Mouse (Mus musculus) cerebellum, adult 2 months (tissue): ENCODE measurements at regions not wholly inside any gene's neighbourhood (a gene's known extent, or its start where the extent isn't known, plus 50 kb on each side); places are given as distances from the start of the nearest gene placed in this dataset.

Experiments
- DNase-seq, 2 experiments: peaks; one replicate each; pipeline ENCODE4 v3.0.0; 2021
- H3K27ac ChIP-seq: fragments of 200-500 bp; 2 replicates; pipeline ENCODE4 v1.5.1; 2012; ENCODE audit warnings: low read length, control low read depth, inconsistent platforms; ENCODE audit not compliant: insufficient read depth
- H3K27me3 ChIP-seq: fragments of 200-500 bp; 2 replicates; pipeline ENCODE4 v1.6.1; 2012; ENCODE audit warnings: inconsistent platforms, mild to moderate bottlenecking, low read length, moderate library complexity; ENCODE audit not compliant: control insufficient read depth, insufficient read depth
- H3K4me1 ChIP-seq: fragments of 200-500 bp; 2 replicates; pipeline ENCODE4 v1.6.1; 2011; ENCODE audit warnings: low read length; ENCODE audit not compliant: control insufficient read depth, insufficient read depth
- H3K4me3 ChIP-seq: fragments of 200-500 bp; replicated peaks from 2 replicates; pipeline ENCODE3; 2011; ENCODE audit warnings: mild to moderate bottlenecking, low read depth, low read length, control low read depth; ENCODE audit not compliant: insufficient read depth
- CTCF ChIP-seq: fragments of 200-500 bp; IDR thresholded peaks from 2 replicates; pipeline ENCODE4 v1.5.1; 2011; ENCODE audit warnings: low read depth, mild to moderate bottlenecking, control low read depth, low read length, moderate library complexity, borderline replicate concordance; ENCODE audit not compliant: insufficient read depth
- POLR2A ChIP-seq: fragments of 200-500 bp; IDR thresholded peaks from 2 replicates; pipeline ENCODE4 v1.6.1; 2011; ENCODE audit warnings: low read length, control low read depth, borderline replicate concordance; ENCODE audit not compliant: insufficient read depth
- WGBS: fragments of 180-500 bp; shearing (Covaris S2); methylation state at CpG from one replicate; pipeline ENCODE4 v1.1.7; 2018; 5-methylcytosine and 5-hydroxymethylcytosine counted together

GRCm38 (mm10) chr17:84844950-84845349, 54.4 kb upstream of the Lrpprc start:
- DNase-seq = no peak
- no peak for TF ChIP-seq POLR2A
- TF ChIP-seq CTCF = no peak
- Histone ChIP-seq H3K4me1 (peaks cover 5% of the 10 kb centered on the region; the same call in 1 of the 2 replicates), H3K4me3 (no peak overlapping the region), H3K27ac (no peak overlapping the region), H3K27me3 (no peaks in the 10 kb centered on the region)
- 94% methylated on average over 13 of the region's 13 CpGs for WGBS

GRCm38 (mm10) chr17:84846141-84846540, 55.6 kb upstream of the Lrpprc start:
- TF ChIP-seq CTCF (no peak), POLR2A (no peak)
- no peaks in the 10 kb centered on the region for H3K27me3 ChIP-seq
- 89% methylated on average over 9 of the region's 9 CpGs for WGBS
- H3K27ac ChIP-seq = no peak overlapping the region
- DNase-seq = no peak
- peaks cover 5% of the 10 kb centered on the region; the same call in 1 of the 2 replicates for H3K4me1 ChIP-seq
- no peak overlapping the region for H3K4me3 ChIP-seq

- Histone ChIP-seq H3K27ac (no peak overlapping the region), H3K4me1 (peaks cover 5% of the 10 kb centered on the region; the same call in 1 of the 2 replicates), H3K4me3 (no peak overlapping the region), H3K27me3 (no peaks in the 10 kb centered on the region)
- TF ChIP-seq CTCF = no peak
- TF ChIP-seq POLR2A = no peak
- no peak for DNase-seq
- 20% methylated on average over 14 of the region's 14 CpGs for WGBS
Observed at GRCm38 (mm10) chr17:84848385-84849030, 57.9 kb upstream of the Lrpprc start.

- Histone ChIP-seq H3K27me3 (no peaks in the 10 kb centered on the region), H3K4me1 (peaks cover 5% of the 10 kb centered on the region; the same call in 1 of the 2 replicates), H3K4me3 (no peak overlapping the region), H3K27ac (no peak overlapping the region)
- TF ChIP-seq CTCF (no peak), POLR2A (no peak)
- 54% methylated on average over 6 of the region's 6 CpGs for WGBS
- no peak for DNase-seq
Observed at GRCm38 (mm10) chr17:84849031-84849405, 58.4 kb upstream of the Lrpprc start.

GRCm38 (mm10) chr17:84850464-84850863, 59.9 kb upstream of the Lrpprc start:
- Histone ChIP-seq H3K27me3 (no peaks in the 10 kb centered on the region), H3K4me1 (peaks cover 5% of the 10 kb centered on the region; the same call in 1 of the 2 replicates), H3K4me3 (no peak overlapping the region), H3K27ac (no peak overlapping the region)
- TF ChIP-seq POLR2A (no peak), CTCF (no peak)
- 84% methylated on average over 5 of the region's 5 CpGs for WGBS
- DNase-seq = no peak

- peaks cover 5% of the 10 kb centered on the region; the same call in 1 of the 2 replicates for H3K4me1 ChIP-seq
- TF ChIP-seq CTCF = no peak
- no peak for TF ChIP-seq POLR2A
- H3K27me3 ChIP-seq = no peaks in the 10 kb centered on the region
- no peak for DNase-seq
- no peak overlapping the region for H3K27ac ChIP-seq
- 89% methylated on average over 5 of the region's 5 CpGs for WGBS
- no peak overlapping the region for H3K4me3 ChIP-seq
Observed at GRCm38 (mm10) chr17:84850893-84851292, 60.3 kb upstream of the Lrpprc start.

- DNase-seq = peak in 1 of 2 experiments; percentile 3
- WGBS = 80% methylated on average over 6 of the region's 6 CpGs
- Histone ChIP-seq H3K27ac (no peak overlapping the region), H3K27me3 (no peaks in the 10 kb centered on the region), H3K4me1 (no peaks in the 10 kb centered on the region), H3K4me3 (no peak overlapping the region)
- TF ChIP-seq CTCF (no peak), POLR2A (no peak)
Observed at GRCm38 (mm10) chr17:84856971-84857370, 66.4 kb upstream of the Lrpprc start.

- Histone ChIP-seq H3K4me1 (no peaks in the 10 kb centered on the region), H3K27ac (no peak overlapping the region), H3K4me3 (no peak overlapping the region), H3K27me3 (no peaks in the 10 kb centered on the region)
- DNase-seq = no peak
- no peak for TF ChIP-seq POLR2A
- WGBS = 40% methylated on average over 4 of the region's 4 CpGs
Observed at GRCm38 (mm10) chr17:84858830-84859229, 68.2 kb upstream of the Lrpprc start.
